Mouse (Mus musculus) stomach, postnatal 0 days (tissue): Measurements from ENCODE around the gene Dlg2.

Experiments
- CTCF ChIP-seq: IDR thresholded peaks from 2 replicates; pipeline ENCODE4 v1.5.1; 2016; ENCODE audit warnings: antibody characterized with exemption, low read depth, mild to moderate bottlenecking, moderate library complexity
- EP300 ChIP-seq: optimal IDR thresholded peaks from 2 replicates; pipeline ENCODE3; 2016; ENCODE audit warnings: antibody characterized with exemption

- TF ChIP-seq CTCF = no peak
- TF ChIP-seq EP300 = no peak
Observed at GRCm38 (mm10) chr7:92430254-92430653, 1953.8 kb downstream of the Dlg2 start.
